Mouse (Mus musculus): ENCODE data around the gene Naglu.
"Not testable (repeated sequence)": the region's sequence is repeated elsewhere in the genome, so short reads cannot be mapped to it uniquely, and the experiment has no call there.

Gene Naglu

DNA sequence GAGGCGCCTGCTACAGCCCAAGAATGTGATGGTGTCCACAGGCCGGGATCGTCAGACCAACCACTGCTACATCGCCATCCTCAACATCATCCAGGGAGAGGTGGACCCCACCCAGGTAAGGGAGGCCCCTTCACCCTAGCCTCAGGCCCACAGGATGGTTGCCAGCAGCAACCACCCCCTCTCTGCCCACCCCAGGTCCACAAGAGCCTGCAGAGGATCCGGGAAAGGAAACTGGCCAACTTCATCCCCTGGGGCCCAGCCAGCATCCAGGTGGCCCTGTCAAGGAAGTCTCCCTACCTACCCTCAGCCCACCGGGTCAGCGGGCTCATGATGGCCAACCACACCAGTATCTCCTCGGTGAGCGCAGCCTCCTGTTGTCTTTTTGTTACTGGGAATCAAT, 55.2 kb downstream of the Naglu start:
- not testable (repeated sequence) for DNase-seq (ENCODE audit: low spot score)

DNA sequence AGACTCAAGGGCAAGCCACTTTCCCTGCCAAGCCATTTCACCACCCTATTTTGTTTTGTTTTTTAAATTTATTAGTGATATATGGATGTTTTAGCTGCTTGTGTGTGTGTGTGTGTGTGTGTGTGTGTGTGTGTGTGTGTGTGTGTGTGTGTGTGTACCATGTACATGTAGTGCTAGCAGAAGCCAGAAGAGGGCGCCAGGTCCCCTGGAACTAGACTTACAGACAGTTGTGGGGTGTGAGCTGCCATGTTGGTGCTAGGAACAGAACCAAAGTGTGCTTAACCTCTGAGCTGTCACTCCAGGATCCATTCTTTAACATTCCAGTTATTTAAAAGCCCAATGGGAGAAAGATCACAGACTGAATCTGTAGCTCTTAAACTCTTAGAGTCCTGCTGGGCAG, 57.3 kb downstream of the Naglu start:
- DNase-seq (ENCODE audit: low spot score), result no peak

Measured in embryo, embryonic 10.5 days (tissue).